Mouse (Mus musculus) intestine, postnatal 0 days (tissue): ENCODE measurements around the gene Ccr1l1. TPM values are rescaled to one million over a fixed set of nuclear protein-coding genes. Genes with fewer than 3 reads are reported as not detected.

ENCODE experiments used
- ATAC-seq: fragments of 200-750 bp; cut with Nextera tagmentation; 2 replicates; pipeline ENCODE4 v1.8.0; 2017; ENCODE audit warnings: mild to moderate bottlenecking, moderate TSS enrichment, moderate library complexity
- H3K27ac ChIP-seq: fragments of 300-500 bp; sonication (generic); 2 replicates; pipeline ENCODE4 v1.5.1; 2014; ENCODE audit warnings: mild to moderate bottlenecking, low read depth, low read length, moderate library complexity
- H3K27me3 ChIP-seq: fragments of 300-500 bp; sonication (generic); replicated peaks from 2 replicates; pipeline ENCODE4 v1.6.1; 2014; ENCODE audit warnings: low read length, mixed read lengths; ENCODE audit not compliant: control insufficient read depth, insufficient read depth
- H3K36me3 ChIP-seq: fragments of 300-500 bp; sonication (generic); 2 replicates; pipeline ENCODE4 v1.6.1; 2014; ENCODE audit warnings: mild to moderate bottlenecking, moderate library complexity; ENCODE audit not compliant: control insufficient read depth, insufficient read depth
- H3K4me1 ChIP-seq: fragments of 300-500 bp; sonication (generic); replicated peaks from 2 replicates; pipeline ENCODE4 v1.6.1; 2014; ENCODE audit warnings: antibody characterized with exemption, low read length, mixed read lengths; ENCODE audit not compliant: control insufficient read depth, insufficient read depth
- H3K4me2 ChIP-seq: fragments of 300-500 bp; sonication (generic); replicated peaks from 2 replicates; pipeline ENCODE4 v1.6.1; 2014; ENCODE audit warnings: low read depth, mild to moderate bottlenecking, moderate library complexity
- H3K4me3 ChIP-seq: fragments of 300-500 bp; sonication (generic); 2 replicates; pipeline ENCODE4 v1.5.1; 2014; ENCODE audit warnings: low read depth, low read length
- H3K9ac ChIP-seq: fragments of 300-500 bp; sonication (generic); 2 replicates; pipeline ENCODE4 v1.6.1; 2014; ENCODE audit warnings: mild to moderate bottlenecking, low read depth, low read length
- H3K9me3 ChIP-seq: fragments of 300-500 bp; sonication (generic); 2 replicates; pipeline ENCODE4 v1.6.1; 2016; ENCODE audit warnings: mixed run types; ENCODE audit not compliant: control insufficient read depth
- CTCF ChIP-seq: sonication (generic); IDR thresholded peaks from 2 replicates; pipeline ENCODE4 v1.5.1; 2016; ENCODE audit warnings: low read depth, mild to moderate bottlenecking, control low read depth, antibody characterized with exemption, moderate library complexity
- WGBS: fragments of 180-500 bp; shearing (Covaris S2); extraction: QIAGEN DNeasy Blood & Tissue Kit; methylation state at CpG from one replicate; pipeline ENCODE4 v1.1.7; 2014; 5-methylcytosine and 5-hydroxymethylcytosine counted together
- polyA plus RNA-seq: library from polyadenylated mRNA; unstranded; fragments of >200 nt; fragmentation: Nextera tagmentation; extraction: Ambion mirVana; gene quantifications from 2 replicates; pipeline ENCODE4 v1.2.1, GENCODE M21; 2015

Gene Ccr1l1
- polyA plus RNA-seq, 1 experiment from 2014 or later, result not detected

- 78% methylated on average over 3 of the region's 3 CpGs for WGBS
- ATAC-seq, result no peak
Measured at GRCm38 (mm10) chr9:123964776-123965175, 13.4 kb downstream of the Ccr1l1 start.

GRCm38 (mm10) chr9:123960161-123960560 is 18.0 kb downstream of the Ccr1l1 start:
- no peak overlapping the region for H3K4me2 ChIP-seq
- no peaks in the 10 kb centered on the region for H3K36me3 ChIP-seq
- no peaks in the 10 kb centered on the region for H3K4me1 ChIP-seq
- no peak for TF ChIP-seq CTCF
- H3K27ac ChIP-seq, result no peak overlapping the region
- H3K4me3 ChIP-seq, result no peak overlapping the region
- H3K9me3 ChIP-seq, result no peaks in the 10 kb centered on the region
- WGBS, result 76% methylated on average over 1 of the region's 1 CpGs
- no peaks in the 10 kb centered on the region for H3K27me3 ChIP-seq
- ATAC-seq, result no peak
- no peak overlapping the region for H3K9ac ChIP-seq

More at GRCm38 (mm10) chr9:123964776-123965175, 13.4 kb downstream of the Ccr1l1 start:
- no peak for TF ChIP-seq CTCF
- Histone ChIP-seq H3K9me3 (no peaks in the 10 kb centered on the region), H3K4me1 (no peaks in the 10 kb centered on the region), H3K9ac (no peak overlapping the region), H3K27me3 (no peaks in the 10 kb centered on the region), H3K27ac (no peak overlapping the region), H3K4me3 (no peak overlapping the region), H3K4me2 (no peak overlapping the region), H3K36me3 (no peaks in the 10 kb centered on the region)

GRCm38 (mm10) chr9:123957911-123958413 is 20.2 kb downstream of the Ccr1l1 start:
- H3K36me3 ChIP-seq, result no peaks in the 10 kb centered on the region
- no peak overlapping the region for H3K4me2 ChIP-seq
- no peaks in the 10 kb centered on the region for H3K27me3 ChIP-seq
- H3K9ac ChIP-seq, result no peak overlapping the region
- WGBS, result 61% methylated on average over 3 of the region's 3 CpGs
- no peaks in the 10 kb centered on the region for H3K4me1 ChIP-seq
- no peak for TF ChIP-seq CTCF
- no peak overlapping the region for H3K27ac ChIP-seq
- H3K9me3 ChIP-seq, result no peaks in the 10 kb centered on the region
- no peak for ATAC-seq
- H3K4me3 ChIP-seq, result no peak overlapping the region

GRCm38 (mm10) chr9:123956892-123957291 is 21.3 kb downstream of the Ccr1l1 start:
- no peak for TF ChIP-seq CTCF
- WGBS, result 62% methylated on average over 1 of the region's 1 CpGs
- no peaks in the 10 kb centered on the region for H3K9me3 ChIP-seq
- no peaks in the 10 kb centered on the region for H3K36me3 ChIP-seq
- H3K9ac ChIP-seq, result no peak overlapping the region
- no peak overlapping the region for H3K4me2 ChIP-seq
- no peaks in the 10 kb centered on the region for H3K27me3 ChIP-seq
- no peak for ATAC-seq
- no peaks in the 10 kb centered on the region for H3K4me1 ChIP-seq
- H3K4me3 ChIP-seq, result no peak overlapping the region
- no peak overlapping the region for H3K27ac ChIP-seq

GRCm38 (mm10) chr9:123953551-123953950 is 24.7 kb downstream of the Ccr1l1 start:
- Histone ChIP-seq H3K27ac (no peak overlapping the region), H3K9ac (no peak overlapping the region), H3K27me3 (no peaks in the 10 kb centered on the region), H3K4me2 (no peak overlapping the region), H3K36me3 (no peaks in the 10 kb centered on the region), H3K4me3 (no peak overlapping the region), H3K4me1 (no peaks in the 10 kb centered on the region), H3K9me3 (no peaks in the 10 kb centered on the region)
- WGBS, result 80% methylated on average over 2 of the region's 2 CpGs
- TF ChIP-seq CTCF, result no peak
- no peak for ATAC-seq

- no peak for ATAC-seq
- TF ChIP-seq CTCF, result no peak
- H3K27me3 ChIP-seq, result no peaks in the 10 kb centered on the region
- H3K9me3 ChIP-seq, result no peaks in the 10 kb centered on the region
- no peak overlapping the region for H3K9ac ChIP-seq
- H3K27ac ChIP-seq, result no peak overlapping the region
- H3K36me3 ChIP-seq, result no peaks in the 10 kb centered on the region
- no peak overlapping the region for H3K4me3 ChIP-seq
- no peaks in the 10 kb centered on the region for H3K4me1 ChIP-seq
- WGBS, result 93% methylated on average over 1 of the region's 1 CpGs
- no peak overlapping the region for H3K4me2 ChIP-seq
Measured at GRCm38 (mm10) chr9:123951176-123951575, 27.0 kb downstream of the Ccr1l1 start.

GRCm38 (mm10) chr9:123949432-123949831 is 28.8 kb downstream of the Ccr1l1 start:
- ATAC-seq, result no peak
- WGBS, result 83% methylated on average over 2 of the region's 2 CpGs
- Histone ChIP-seq H3K27ac (no peak overlapping the region), H3K4me3 (no peak overlapping the region), H3K9me3 (no peaks in the 10 kb centered on the region), H3K36me3 (no peaks in the 10 kb centered on the region), H3K4me1 (no peaks in the 10 kb centered on the region), H3K27me3 (no peaks in the 10 kb centered on the region), H3K4me2 (no peak overlapping the region), H3K9ac (no peak overlapping the region)
- no peak for TF ChIP-seq CTCF
